Mouse (Mus musculus) gastrocnemius, adult 18-20 months (tissue): ENCODE measurements around the gene Bbs9. TPM values are rescaled to one million over a fixed set of nuclear protein-coding genes. Genes with fewer than 3 reads are reported as not detected.

ENCODE experiments used
- DNase-seq: peaks from one replicate; pipeline ENCODE4 v3.0.0; 2021; ENCODE audit warnings: low spot score
- total RNA-seq, 2 experiments: library from RNA; stranded (reverse); gene quantifications; 2 replicates each; pipeline ENCODE4 v1.2.3; 2021

Bbs9 gene
- total RNA-seq, 2 experiments from 2014 or later = 8.5 to 8.9 TPM

DNA sequence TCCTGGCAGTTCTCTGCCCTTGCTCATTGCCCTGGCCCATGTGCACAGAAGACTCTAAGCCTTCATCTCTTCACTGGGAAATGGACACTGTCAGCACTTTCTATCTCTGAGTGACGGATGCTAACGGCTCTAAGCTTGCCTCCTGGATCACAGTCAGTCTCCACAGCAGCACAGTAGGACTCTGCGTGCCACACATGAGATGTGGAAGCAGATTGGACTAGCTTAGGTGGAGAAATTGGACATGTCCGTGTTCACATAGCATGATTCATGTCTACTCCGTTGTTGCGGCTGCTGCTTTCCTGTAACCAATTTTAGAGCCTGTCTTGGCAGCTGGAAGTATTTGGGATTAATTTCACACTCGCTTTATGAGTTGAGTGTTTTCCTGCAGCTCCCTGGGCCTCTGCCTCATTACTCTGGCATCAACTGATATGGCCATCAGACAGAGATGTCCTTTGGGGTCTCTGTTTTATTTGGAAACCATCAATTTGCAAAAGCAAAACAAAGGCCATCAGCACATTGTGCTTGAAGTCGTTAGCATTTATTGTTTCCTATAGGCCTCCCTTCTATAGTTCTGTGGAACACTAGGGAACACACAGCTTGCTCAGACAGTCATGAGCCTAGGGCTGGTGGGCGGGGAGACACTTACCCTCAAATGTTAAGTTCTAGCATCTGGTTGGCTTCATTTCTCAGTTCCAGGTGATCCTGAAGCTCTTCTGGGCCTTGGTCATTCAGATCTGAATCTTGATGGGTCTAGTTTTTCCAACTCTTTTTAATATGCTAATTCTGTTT, 314.1 kb downstream of the Bbs9 start:
- peak; percentile 45 for DNase-seq

- DNase-seq = no peak
Measured at GRCm38 (mm10) chr9:22791208-22791607, 315.7 kb downstream of the Bbs9 start.

GRCm38 (mm10) chr9:22791750-22792149, 316.2 kb downstream of the Bbs9 start:
- DNase-seq = no peak

DNA sequence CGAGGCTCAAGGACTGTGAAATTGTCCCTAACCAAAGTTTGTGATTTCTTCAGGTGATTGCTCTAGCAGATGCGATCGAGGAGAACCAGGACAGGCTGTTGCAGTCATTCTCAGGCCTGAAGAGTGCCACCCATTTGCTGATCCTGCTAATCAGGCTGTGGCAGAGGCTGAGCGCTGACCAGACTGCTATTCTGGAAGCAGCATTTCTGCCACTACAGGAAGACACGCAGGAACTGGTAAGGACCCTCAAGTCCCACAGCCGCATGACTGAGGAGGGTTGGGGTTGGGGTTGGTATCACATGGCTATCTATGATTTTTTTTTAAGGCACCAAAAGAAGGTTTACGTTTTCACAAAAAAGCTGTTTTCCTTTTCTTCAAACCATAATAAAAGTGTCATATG, 318.2 kb downstream of the Bbs9 start:
- no peak for DNase-seq

GRCm38 (mm10) chr9:22800675-22801074, 325.2 kb downstream of the Bbs9 start:
- DNase-seq = no peak

DNA sequence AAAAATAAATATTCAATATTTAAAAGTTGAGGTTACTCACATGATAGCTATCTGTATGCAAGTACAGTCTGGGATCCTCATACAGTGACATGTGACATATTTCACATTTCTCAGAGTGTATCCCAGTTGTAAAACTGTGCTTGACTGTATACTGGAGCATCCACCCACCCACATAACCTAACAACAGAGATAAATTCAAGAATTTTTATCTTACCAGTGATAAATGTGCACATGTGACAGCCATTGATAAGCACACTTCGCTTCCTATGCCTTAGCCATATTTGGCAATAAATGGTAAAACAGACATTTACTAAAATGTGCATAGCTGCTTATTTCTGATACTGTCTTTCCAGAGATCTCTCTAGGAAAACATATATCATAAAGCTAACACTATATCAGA, 330.5 kb downstream of the Bbs9 start:
- no peak for DNase-seq

DNA sequence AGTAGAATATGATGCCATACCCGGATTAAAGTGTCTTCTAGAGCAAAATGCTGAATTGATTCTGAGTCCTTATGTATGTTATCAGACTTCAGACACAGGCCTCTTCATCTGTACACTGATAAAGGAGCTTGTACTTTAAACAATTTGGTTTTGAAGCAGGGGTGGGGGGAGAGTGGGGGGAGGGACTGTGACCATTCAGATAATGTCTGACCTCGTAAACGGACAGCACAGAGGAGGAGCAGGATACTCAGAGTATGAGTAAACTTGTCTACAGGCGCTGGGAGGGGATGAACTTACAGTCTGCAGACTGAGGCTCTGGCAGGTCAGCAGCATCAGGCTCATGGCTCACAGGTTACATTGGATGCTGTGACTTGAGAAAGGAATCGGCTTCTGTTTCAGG, 331.0 kb downstream of the Bbs9 start:
- DNase-seq = no peak

- no peak for DNase-seq
Measured at GRCm38 (mm10) chr9:22807693-22808092, 332.2 kb downstream of the Bbs9 start.

- no peak for DNase-seq
Measured at GRCm38 (mm10) chr9:22809621-22810126, 334.2 kb downstream of the Bbs9 start.

GRCm38 (mm10) chr9:22810454-22810853, 334.9 kb downstream of the Bbs9 start:
- no peak for DNase-seq

DNA sequence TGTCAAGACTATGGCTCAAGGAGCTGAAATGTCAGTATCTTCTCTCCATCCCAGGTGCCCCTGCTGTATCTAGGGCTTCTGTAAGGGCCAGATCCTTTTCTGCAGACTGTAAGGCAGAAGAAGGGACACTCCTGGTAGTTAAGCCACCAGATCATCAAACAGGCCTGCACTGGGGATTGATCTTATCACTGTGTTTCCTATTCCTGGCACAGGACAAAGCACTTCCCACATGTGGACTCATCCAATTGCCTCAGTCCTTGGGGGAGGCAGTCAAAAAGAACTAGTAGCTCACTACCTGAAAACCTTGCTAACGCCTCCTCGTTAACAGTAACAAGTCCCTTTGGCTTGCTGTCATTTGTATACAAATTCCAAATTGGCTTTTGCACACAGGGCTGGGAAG, 336.4 kb downstream of the Bbs9 start:
- no peak for DNase-seq

DNA sequence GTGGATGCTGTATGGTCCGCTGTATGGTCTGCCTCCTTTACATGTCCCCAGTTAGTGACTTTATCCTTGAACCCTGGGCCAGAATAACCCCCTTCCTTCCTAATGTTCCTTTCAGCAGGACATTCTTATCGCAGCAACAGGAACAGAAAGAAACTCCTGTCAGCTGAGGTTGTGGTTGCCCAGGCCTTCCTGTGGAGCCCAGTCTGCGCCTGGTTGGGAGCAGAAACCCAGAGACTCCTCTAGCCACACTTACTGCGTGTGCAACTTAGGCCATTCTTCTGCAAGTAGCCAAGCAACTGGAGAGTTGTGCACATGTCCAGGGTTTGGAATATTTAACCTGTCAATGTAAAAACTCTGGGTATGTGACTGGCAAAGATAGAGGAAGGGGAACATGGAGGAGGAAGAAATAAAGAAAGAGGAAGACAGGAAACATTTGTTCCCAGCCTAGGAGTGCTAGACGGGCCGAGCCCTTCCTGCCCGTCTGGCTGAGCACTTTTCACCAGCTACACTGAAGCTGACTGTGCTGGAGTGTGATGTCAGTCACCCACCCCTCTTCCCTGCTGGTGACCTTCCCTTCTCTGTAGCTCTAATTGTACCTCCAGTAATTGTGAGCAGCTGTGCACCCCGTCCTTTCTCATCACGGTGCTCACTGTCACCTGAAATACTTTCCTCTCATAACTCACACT, 339.0 kb downstream of the Bbs9 start:
- DNase-seq = no peak

DNA sequence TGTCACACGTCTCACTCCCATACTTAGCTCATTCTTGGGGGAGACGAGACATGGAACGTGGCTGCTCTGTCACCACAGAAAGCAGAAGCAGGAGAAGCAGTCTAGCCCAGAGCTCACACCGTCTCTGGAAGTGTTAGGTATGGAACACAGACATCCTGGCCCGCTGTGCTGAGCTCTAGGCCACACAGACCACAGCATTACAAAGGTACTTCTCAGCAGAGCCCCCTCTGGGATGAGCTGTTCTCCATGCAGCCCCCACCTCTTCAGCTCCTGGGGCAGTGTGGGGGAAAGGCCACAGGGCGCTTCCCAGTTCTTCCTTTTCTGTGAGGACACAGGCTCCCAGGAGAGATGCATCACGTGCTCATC, 339.6 kb downstream of the Bbs9 start:
- DNase-seq = no peak

- no peak for DNase-seq
Measured at GRCm38 (mm10) chr9:22819539-22819938, 344.0 kb downstream of the Bbs9 start.

DNA sequence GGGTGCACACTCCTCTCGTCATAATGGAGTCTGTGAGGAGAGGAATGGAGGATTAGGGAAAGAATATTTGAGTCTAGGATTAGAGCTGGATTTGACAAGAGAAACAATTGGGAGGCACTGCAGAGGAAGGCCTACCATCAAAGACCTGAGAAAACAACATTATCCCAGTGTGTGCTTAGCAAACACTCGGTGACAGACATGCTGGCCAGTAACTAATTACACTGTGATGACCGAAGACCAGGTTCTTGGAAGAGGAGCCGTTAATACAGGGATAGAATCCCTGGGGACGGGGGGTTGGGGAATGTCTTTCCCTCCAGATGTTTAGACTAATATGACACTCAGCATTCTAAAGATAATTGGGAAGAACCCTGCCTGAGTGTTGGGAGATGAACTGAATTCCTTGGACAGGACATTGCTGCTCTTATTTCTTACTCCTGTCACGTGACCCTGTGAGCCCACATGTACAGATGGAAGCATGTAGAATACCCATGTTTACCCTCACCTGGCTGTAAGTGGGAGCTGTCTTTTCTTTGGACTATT, 345.2 kb downstream of the Bbs9 start:
- no peak for DNase-seq

GRCm38 (mm10) chr9:22822770-22823169, 347.3 kb downstream of the Bbs9 start:
- DNase-seq = peak; percentile 43

- DNase-seq = no peak
Measured at GRCm38 (mm10) chr9:22823856-22824255, 348.3 kb downstream of the Bbs9 start.

DNA sequence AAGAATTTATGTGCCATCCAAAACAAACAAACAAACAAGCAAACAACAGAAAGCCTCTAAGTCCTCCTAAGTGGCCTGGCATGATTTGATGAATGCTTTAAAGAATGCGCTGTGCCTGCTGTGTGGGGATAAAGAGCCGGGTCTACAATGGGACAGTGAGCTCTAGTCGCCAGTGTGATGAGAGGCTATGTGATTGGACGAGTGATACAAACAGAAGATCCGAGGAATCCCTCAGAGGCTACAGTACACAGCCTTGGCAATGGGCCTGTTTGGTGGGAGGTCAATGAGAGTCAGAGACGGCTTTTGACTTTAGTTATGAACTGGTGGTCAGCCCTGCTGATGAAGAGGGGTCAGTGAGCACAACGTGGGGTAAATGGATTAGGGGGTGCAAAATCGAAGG, 349.4 kb downstream of the Bbs9 start:
- no peak for DNase-seq

DNA sequence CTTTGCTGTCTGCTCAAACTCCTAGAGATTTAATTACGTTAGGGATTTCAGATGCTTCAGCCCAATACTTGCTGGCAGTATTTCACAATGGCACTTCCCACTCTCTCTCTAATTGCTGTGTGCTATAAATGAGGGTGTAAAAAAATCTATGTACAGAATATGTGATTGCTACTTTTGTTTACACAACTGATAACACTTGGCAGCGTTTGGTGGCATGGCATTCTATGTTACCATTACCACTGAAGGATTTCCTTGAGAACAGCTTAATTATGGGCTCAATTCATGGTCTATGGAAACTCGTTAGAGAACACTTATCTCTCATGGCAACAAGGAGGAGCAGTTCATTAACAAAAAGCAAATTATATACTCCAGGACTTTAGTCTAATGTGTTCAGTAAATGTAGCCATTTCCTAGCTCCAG, 351.1 kb downstream of the Bbs9 start:
- no peak for DNase-seq

DNA sequence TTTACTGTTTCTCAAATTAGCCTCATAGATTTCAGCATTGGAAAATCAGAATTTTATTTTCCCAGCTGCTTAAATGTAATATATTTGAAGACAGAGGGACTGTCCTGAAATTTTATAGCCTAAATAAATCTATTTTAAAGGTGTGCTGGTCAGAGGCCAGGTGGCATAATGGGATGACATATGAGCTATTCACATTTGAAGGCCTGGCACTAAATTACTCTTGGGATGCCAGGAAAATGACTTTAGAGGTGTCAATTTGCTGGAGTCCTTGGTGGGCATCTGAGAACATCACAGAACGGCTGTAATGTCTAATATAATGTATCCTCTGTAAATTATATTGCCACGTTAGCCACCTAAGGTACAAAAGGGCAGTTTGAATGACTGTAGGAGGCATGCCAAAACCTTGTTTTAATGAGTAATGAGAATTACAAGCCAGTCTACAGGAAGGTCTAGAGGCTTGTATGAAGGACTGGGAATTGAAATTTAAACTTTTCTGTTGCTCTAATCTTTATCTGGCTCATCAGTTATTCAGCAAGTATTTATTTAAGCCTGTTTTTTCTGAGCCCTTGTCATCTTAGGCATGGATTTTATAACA, 351.8 kb downstream of the Bbs9 start:
- DNase-seq = peak; percentile 51

DNA sequence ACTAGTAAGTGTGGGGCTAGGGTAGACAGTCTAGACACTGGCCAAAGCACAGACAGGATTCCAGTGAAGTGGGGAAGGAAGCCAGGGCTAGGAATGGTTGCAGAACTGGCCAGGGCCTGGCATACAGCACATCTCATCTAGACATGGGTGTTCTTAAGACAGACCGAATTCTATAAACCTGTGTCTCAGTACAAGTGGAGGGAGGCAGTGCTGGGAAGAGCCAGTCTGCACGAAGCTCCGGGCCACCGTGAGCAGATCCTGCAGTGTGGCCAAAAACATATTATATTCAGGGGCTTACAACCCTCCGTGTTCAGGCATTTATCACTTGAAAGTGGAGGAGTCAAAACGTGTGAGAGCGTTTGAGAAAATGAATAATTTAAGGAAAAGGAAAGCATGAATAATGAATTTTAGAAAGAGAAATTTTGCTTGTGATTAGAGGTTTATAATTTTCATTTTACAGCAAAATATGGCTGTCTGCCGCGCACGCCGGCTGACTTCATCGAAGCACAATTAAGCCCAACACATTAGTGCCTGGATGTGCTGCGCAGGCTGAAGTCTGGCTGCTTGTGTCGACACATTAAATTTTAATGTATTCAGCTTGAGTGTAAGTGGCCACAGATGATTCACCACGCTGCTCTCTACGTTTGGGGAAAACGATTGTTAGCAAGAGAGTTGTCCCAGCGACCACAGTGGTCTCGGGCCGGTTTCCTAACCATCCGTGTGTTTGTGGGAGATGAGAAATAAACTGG, 353.9 kb downstream of the Bbs9 start:
- no peak for DNase-seq
